Mouse (Mus musculus): Measurements from ENCODE around the gene Pfkfb2. TPM values are rescaled to one million over a fixed set of nuclear protein-coding genes. Genes with fewer than 3 reads are reported as not detected.

The Pfkfb2 gene
- polyA plus RNA-seq, 1 experiment from 2014 or later: 13.5 TPM

GRCm38 (mm10) chr1:130728070-130728469 lies 983 bp downstream of the Pfkfb2 start:
- no peaks in the 10 kb centered on the region for H3K9me3 ChIP-seq (ENCODE audit: low read length)
- H3K27ac ChIP-seq (ENCODE audit: low read length): no peak overlapping the region
- 30% methylated on average over 1 of the region's 1 CpGs for WGBS
- no peaks in the 10 kb centered on the region; the same call in 1 of the 2 replicates for H3K4me1 ChIP-seq (ENCODE audit: insufficient read depth, low read depth, low read length)
- no peak overlapping the region for H3K4me2 ChIP-seq (replicated peaks; ENCODE audit: low read depth, low read length)
- ATAC-seq (no peak), DNase-seq (ENCODE audit: low spot score) (no peak)
- H3K27me3 ChIP-seq (replicated peaks; ENCODE audit: insufficient read depth, low read length): no peaks in the 10 kb centered on the region
- H3K36me3 ChIP-seq (ENCODE audit: insufficient read depth, low read length): no peaks in the 10 kb centered on the region
- H3K9ac ChIP-seq (replicated peaks; ENCODE audit: low read depth): no peak overlapping the region
- no peak overlapping the region for H3K4me3 ChIP-seq (ENCODE audit: low read depth, low read length)
- no peak for TF ChIP-seq CTCF (IDR thresholded peaks at IDR 0.05)
- TF ChIP-seq EP300 (IDR thresholded peaks at IDR 0.05): no peak

- H3K4me1 ChIP-seq (ENCODE audit: insufficient read depth, low read depth, low read length): no peaks in the 10 kb centered on the region
- no peak overlapping the region for H3K4me3 ChIP-seq (ENCODE audit: low read depth, low read length)
- DNase-seq (ENCODE audit: low spot score) (no peak), ATAC-seq (no peak)
- no peak overlapping the region for H3K9ac ChIP-seq (replicated peaks; ENCODE audit: low read depth)
- no peaks in the 10 kb centered on the region for H3K9me3 ChIP-seq (ENCODE audit: low read length)
- H3K4me2 ChIP-seq (replicated peaks; ENCODE audit: low read depth, low read length): no peak overlapping the region
- no peaks in the 10 kb centered on the region for H3K36me3 ChIP-seq (ENCODE audit: insufficient read depth, low read length)
- TF ChIP-seq CTCF (IDR thresholded peaks at IDR 0.05) (no peak), EP300 (IDR thresholded peaks at IDR 0.05) (no peak)
- no peak overlapping the region for H3K27ac ChIP-seq (ENCODE audit: low read length)
- H3K27me3 ChIP-seq (replicated peaks; ENCODE audit: insufficient read depth, low read length): no peaks in the 10 kb centered on the region
- 91% methylated on average over 2 of the region's 2 CpGs for WGBS
Measured at GRCm38 (mm10) chr1:130726396-130726795, 2.7 kb downstream of the Pfkfb2 start.

GRCm38 (mm10) chr1:130724206-130724605 lies 4.8 kb downstream of the Pfkfb2 start:
- H3K27ac ChIP-seq (ENCODE audit: low read length): no peak overlapping the region
- no peaks in the 10 kb centered on the region for H3K27me3 ChIP-seq (replicated peaks; ENCODE audit: insufficient read depth, low read length)
- 71% methylated on average over 5 of the region's 5 CpGs for WGBS
- H3K9me3 ChIP-seq (ENCODE audit: low read length): no peaks in the 10 kb centered on the region
- no peak for TF ChIP-seq EP300 (IDR thresholded peaks at IDR 0.05)
- TF ChIP-seq CTCF (IDR thresholded peaks at IDR 0.05): no peak
- DNase-seq (ENCODE audit: low spot score) (no peak), ATAC-seq (no peak)
- H3K9ac ChIP-seq (replicated peaks; ENCODE audit: low read depth): no peak overlapping the region
- no peak overlapping the region for H3K4me2 ChIP-seq (replicated peaks; ENCODE audit: low read depth, low read length)
- H3K36me3 ChIP-seq (ENCODE audit: insufficient read depth, low read length): no peaks in the 10 kb centered on the region
- 0 out of 2 replicates have a peak, but pooled peaks cover 3% of the 10 kb centered on the region for H3K4me1 ChIP-seq (ENCODE audit: insufficient read depth, low read depth, low read length)
- no peak overlapping the region for H3K4me3 ChIP-seq (ENCODE audit: low read depth, low read length)

GRCm38 (mm10) chr1:130717291-130717871 lies 11.7 kb downstream of the Pfkfb2 start, which contains the start of gene Yod1:
Yod1 (plus strand) TSS chr1:130717327.
- ATAC-seq (peak; percentile 77), DNase-seq (ENCODE audit: low spot score) (peak; percentile 92)
- H3K9ac ChIP-seq (replicated peaks; ENCODE audit: low read depth): peak within 1 kb of the TSS; percentile 93
- peak within 1 kb of the TSS; percentile 91 for H3K27ac ChIP-seq (ENCODE audit: low read length)
- no peaks in the 10 kb centered on the region for H3K9me3 ChIP-seq (ENCODE audit: low read length)
- no peaks in the 10 kb centered on the region for H3K27me3 ChIP-seq (replicated peaks; ENCODE audit: insufficient read depth, low read length)
- peak within 1 kb of the TSS; percentile 90 for H3K4me3 ChIP-seq (ENCODE audit: low read depth, low read length)
- H3K4me1 ChIP-seq (ENCODE audit: insufficient read depth, low read depth, low read length): peaks cover 7% of the 10 kb centered on the region; the same call in 1 of the 2 replicates
- H3K4me2 ChIP-seq (replicated peaks; ENCODE audit: low read depth, low read length): peak within 1 kb of the TSS; percentile 76
- TF ChIP-seq CTCF (IDR thresholded peaks at IDR 0.05) (no peak), EP300 (IDR thresholded peaks at IDR 0.05) (peak; percentile 86)
- H3K36me3 ChIP-seq (ENCODE audit: insufficient read depth, low read length): no peaks in the 10 kb centered on the region
- under 1% methylated on average over 53 of the region's 54 CpGs for WGBS

- DNase-seq (ENCODE audit: low spot score) (peak; percentile 64), ATAC-seq (peak; percentile 8)
- Histone ChIP-seq H3K4me2 (replicated peaks; ENCODE audit: low read depth, low read length) (peak overlapping the region; percentile 76), H3K9ac (replicated peaks; ENCODE audit: low read depth) (peak overlapping the region; percentile 93), H3K9me3 (ENCODE audit: low read length) (no peaks in the 10 kb centered on the region), H3K27ac (ENCODE audit: low read length) (peak overlapping the region; percentile 91), H3K36me3 (ENCODE audit: insufficient read depth, low read length) (no peaks in the 10 kb centered on the region), H3K27me3 (replicated peaks; ENCODE audit: insufficient read depth, low read length) (no peaks in the 10 kb centered on the region), H3K4me1 (ENCODE audit: insufficient read depth, low read depth, low read length) (peaks cover 7% of the 10 kb centered on the region; the same call in 1 of the 2 replicates), H3K4me3 (ENCODE audit: low read depth, low read length) (peak overlapping the region; percentile 90)
- no peak for TF ChIP-seq EP300 (IDR thresholded peaks at IDR 0.05)
- no peak for TF ChIP-seq CTCF (IDR thresholded peaks at IDR 0.05)
- under 1% methylated on average over 42 of the region's 42 CpGs for WGBS
Measured at GRCm38 (mm10) chr1:130716513-130717290, 12.4 kb downstream of the Pfkfb2 start.

- DNase-seq (ENCODE audit: low spot score): no peak
- WGBS: 0% methylated on average over 3 of the region's 3 CpGs
- Histone ChIP-seq H3K4me3 (ENCODE audit: low read depth, low read length) (peak overlapping the region; percentile 90), H3K9me3 (ENCODE audit: low read length) (no peaks in the 10 kb centered on the region), H3K4me1 (ENCODE audit: insufficient read depth, low read depth, low read length) (peaks cover 7% of the 10 kb centered on the region; the same call in 1 of the 2 replicates), H3K9ac (replicated peaks; ENCODE audit: low read depth) (peak overlapping the region; percentile 93), H3K4me2 (replicated peaks; ENCODE audit: low read depth, low read length) (peak overlapping the region; percentile 76), H3K27me3 (replicated peaks; ENCODE audit: insufficient read depth, low read length) (no peaks in the 10 kb centered on the region), H3K27ac (ENCODE audit: low read length) (peak overlapping the region; percentile 91), H3K36me3 (ENCODE audit: insufficient read depth, low read length) (no peaks in the 10 kb centered on the region)
- ATAC-seq: peak; percentile 2; the same call in 1 of the 2 replicates
- no peak for TF ChIP-seq EP300 (IDR thresholded peaks at IDR 0.05)
- no peak for TF ChIP-seq CTCF (IDR thresholded peaks at IDR 0.05)
Measured at GRCm38 (mm10) chr1:130716218-130716512, 12.9 kb downstream of the Pfkfb2 start.

Measured in lung, postnatal 0 days (tissue).